Mouse (Mus musculus) stomach, embryonic 15.5 days (tissue): ENCODE results near the gene Cd200r1. TPM values are rescaled to one million over a fixed set of nuclear protein-coding genes. Genes with fewer than 3 reads are reported as not detected.

Experiments
- ATAC-seq: fragments of 200-750 bp; cut with Nextera tagmentation; 2 replicates; pipeline ENCODE4 v1.8.0; 2017; ENCODE audit warnings: low read depth, moderate number of reproducible peaks, moderate TSS enrichment; ENCODE audit not compliant: insufficient read depth, low FRiP score
- H3K27ac ChIP-seq: fragments of 300-500 bp; sonication (generic); 2 replicates; pipeline ENCODE4 v1.5.1; 2015; ENCODE audit warnings: mild to moderate bottlenecking, inconsistent platforms
- H3K27me3 ChIP-seq: fragments of 300-500 bp; sonication (generic); replicated peaks from 2 replicates; pipeline ENCODE4 v1.6.1; 2015; ENCODE audit warnings: inconsistent platforms
- H3K36me3 ChIP-seq: fragments of 300-500 bp; sonication (generic); 2 replicates; pipeline ENCODE4 v1.6.1; 2015; ENCODE audit warnings: inconsistent platforms
- H3K4me1 ChIP-seq: fragments of 300-500 bp; sonication (generic); 2 replicates; pipeline ENCODE4 v1.6.1; 2015; ENCODE audit warnings: inconsistent platforms
- H3K4me2 ChIP-seq: fragments of 300-500 bp; sonication (generic); 2 replicates; pipeline ENCODE4 v1.6.1; 2015; ENCODE audit warnings: mild to moderate bottlenecking, inconsistent platforms
- H3K4me3 ChIP-seq: fragments of 300-500 bp; sonication (generic); replicated peaks from 2 replicates; pipeline ENCODE4 v1.5.1; 2015; ENCODE audit warnings: inconsistent platforms
- H3K9ac ChIP-seq: fragments of 300-500 bp; sonication (generic); 2 replicates; pipeline ENCODE4 v1.6.1; 2015; ENCODE audit warnings: inconsistent platforms
- H3K9me3 ChIP-seq: fragments of 300-500 bp; sonication (generic); 2 replicates; pipeline ENCODE4 v1.6.1; 2016; ENCODE audit warnings: inconsistent platforms
- WGBS: fragments of 180-500 bp; shearing (Covaris S2); methylation state at CpG from one replicate; pipeline ENCODE4 v1.1.7; 2015; 5-methylcytosine and 5-hydroxymethylcytosine counted together
- polyA plus RNA-seq: library from polyadenylated mRNA; unstranded; fragments of >200 nt; fragmentation: Nextera tagmentation; extraction: Ambion mirVana; gene quantifications from 2 replicates; pipeline ENCODE4 v1.2.1, GENCODE M21; 2015

Gene Cd200r1
- 1.3 and 1.7 TPM in 2 replicates for polyA plus RNA-seq

DNA sequence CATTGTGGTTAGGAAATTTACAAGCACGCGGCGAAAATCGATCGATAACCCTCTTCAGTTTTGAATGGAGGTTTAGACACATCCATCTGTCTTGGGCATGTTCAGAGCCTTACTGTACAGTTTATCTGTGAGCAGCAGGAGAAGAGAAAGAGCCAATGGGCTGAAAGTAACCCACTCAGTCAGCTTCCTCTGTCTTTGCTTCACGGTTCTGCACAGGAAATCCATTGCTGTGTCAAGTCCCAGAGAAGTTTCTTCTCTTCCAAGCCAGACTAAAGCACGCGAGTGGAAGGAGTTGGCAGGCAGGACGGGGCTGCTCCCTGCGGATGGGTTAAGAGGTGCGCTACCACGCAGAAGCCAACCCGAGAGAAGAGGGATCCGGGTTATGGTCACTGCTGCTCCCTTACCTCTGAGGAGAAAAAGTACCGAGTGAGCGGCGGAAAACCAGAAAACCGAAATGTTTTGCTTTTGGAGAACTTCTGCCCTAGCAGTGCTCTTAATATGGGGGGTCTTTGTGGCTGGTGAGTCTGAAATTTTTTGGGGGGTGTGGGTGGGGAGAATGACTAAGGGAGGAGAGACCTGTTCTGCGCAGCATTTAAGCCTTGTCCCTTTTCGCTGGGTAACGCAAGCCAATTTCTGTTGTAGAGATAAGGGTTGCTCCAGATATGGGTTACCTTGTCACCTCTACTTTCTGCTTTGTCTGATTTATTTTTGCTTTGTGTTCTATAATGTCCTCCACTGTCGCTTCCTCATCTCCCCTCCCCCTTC is at the start of gene Cd200r1:
Gene Cd200r1, plus strand, starts transcription at position 182 of the 765 bp plus-strand sequence.
- WGBS: 69% methylated on average over 22 of the region's 22 CpGs
- peak within 1 kb of the TSS; percentile 5; the same call in 1 of the 2 replicates for H3K4me3 ChIP-seq

GRCm38 (mm10) chr16:44716305-44717140 is 49.0 kb upstream of the Cd200r1 start:
- no peak overlapping the region for H3K4me3 ChIP-seq
- H3K9ac ChIP-seq: no peak overlapping the region
- H3K27ac ChIP-seq: peak overlapping the region; percentile 6; the same call in 1 of the 2 replicates
- peak; percentile 56; the same call in 1 of the 2 replicates for ATAC-seq
- no peaks in the 10 kb centered on the region for H3K27me3 ChIP-seq
- H3K36me3 ChIP-seq: no peaks in the 10 kb centered on the region
- 35% methylated on average over 10 of the region's 10 CpGs for WGBS
- no peaks in the 10 kb centered on the region for H3K9me3 ChIP-seq
- no peaks in the 10 kb centered on the region for H3K4me1 ChIP-seq
- no peak overlapping the region for H3K4me2 ChIP-seq

More for the DNA sequence above, at the start of gene Cd200r1:
- no peak for ATAC-seq
- no peaks in the 10 kb centered on the region for H3K27me3 ChIP-seq
- no peak within 1 kb of the TSS for H3K4me2 ChIP-seq
- H3K36me3 ChIP-seq: no peaks in the 10 kb centered on the region
- no peaks in the 10 kb centered on the region for H3K9me3 ChIP-seq
- no peak within 1 kb of the TSS for H3K27ac ChIP-seq
- no peak within 1 kb of the TSS for H3K9ac ChIP-seq
- H3K4me1 ChIP-seq: no peaks in the 10 kb centered on the region

DNA sequence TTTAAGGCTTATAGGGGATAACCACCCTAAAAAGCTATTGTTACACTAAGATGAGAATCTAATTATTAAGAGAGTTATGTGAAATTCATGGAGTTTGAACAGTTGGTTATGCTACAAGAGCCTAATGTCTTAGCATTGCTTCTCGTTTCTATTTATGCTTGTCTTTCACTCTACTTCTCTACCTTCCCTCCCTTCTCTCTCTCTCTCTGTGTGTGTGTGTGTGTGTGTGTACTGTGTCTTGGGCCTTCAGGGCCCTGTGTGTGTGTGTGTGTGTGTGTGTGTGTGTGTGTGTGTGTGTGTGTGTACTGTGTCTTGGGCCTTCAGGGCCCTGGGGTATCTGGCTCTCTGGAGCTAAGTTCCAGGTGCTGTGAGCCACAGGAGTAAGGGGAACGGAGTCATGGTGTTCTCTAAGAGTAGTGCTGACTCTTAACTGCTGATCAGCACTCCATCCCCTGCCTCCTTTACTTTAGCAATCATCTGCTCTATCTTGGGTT is 48.3 kb upstream of the Cd200r1 start:
- Histone ChIP-seq H3K36me3 (no peaks in the 10 kb centered on the region), H3K9me3 (no peaks in the 10 kb centered on the region), H3K4me2 (no peak overlapping the region), H3K4me3 (no peak overlapping the region), H3K4me1 (no peaks in the 10 kb centered on the region), H3K27ac (no peak overlapping the region), H3K9ac (no peak overlapping the region), H3K27me3 (no peaks in the 10 kb centered on the region)
- 69% methylated on average over 2 of the region's 2 CpGs for WGBS
- ATAC-seq: no peak

GRCm38 (mm10) chr16:44717838-44718237 is 47.7 kb upstream of the Cd200r1 start:
- Histone ChIP-seq H3K9ac (no peak overlapping the region), H3K9me3 (no peaks in the 10 kb centered on the region), H3K36me3 (no peaks in the 10 kb centered on the region), H3K4me3 (no peak overlapping the region), H3K4me2 (no peak overlapping the region), H3K4me1 (no peaks in the 10 kb centered on the region), H3K27ac (no peak overlapping the region), H3K27me3 (no peaks in the 10 kb centered on the region)
- 71% methylated on average over 2 of the region's 2 CpGs for WGBS
- no peak for ATAC-seq

DNA sequence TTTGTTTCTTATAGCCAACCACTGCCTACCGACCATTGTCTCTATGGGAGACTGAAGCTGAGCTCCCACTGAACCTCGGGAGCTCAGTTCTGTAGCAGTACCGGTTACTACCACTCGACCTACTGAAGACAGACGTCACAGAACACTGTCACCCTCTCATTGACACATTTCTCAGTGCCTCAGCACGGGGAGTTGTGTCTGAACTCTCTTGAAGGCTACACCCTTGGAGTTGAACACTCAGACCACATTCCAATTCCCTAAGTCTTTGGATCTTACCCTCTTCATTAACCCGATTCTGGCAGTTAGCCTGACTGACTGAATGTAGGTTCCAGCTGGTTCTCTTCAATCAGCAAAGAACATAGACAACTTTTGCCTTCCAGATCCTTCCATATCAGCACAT is 46.2 kb upstream of the Cd200r1 start:
- ATAC-seq: no peak
- 66% methylated on average over 7 of the region's 7 CpGs for whole genome bisulfite sequencing

GRCm38 (mm10) chr16:44720518-44720917 is 45.0 kb upstream of the Cd200r1 start:
- Histone ChIP-seq H3K36me3 (no peaks in the 10 kb centered on the region), H3K4me1 (no peaks in the 10 kb centered on the region), H3K9ac (no peak overlapping the region), H3K4me3 (no peak overlapping the region), H3K27ac (no peak overlapping the region), H3K9me3 (no peaks in the 10 kb centered on the region), H3K27me3 (no peaks in the 10 kb centered on the region), H3K4me2 (no peak overlapping the region)
- no peak for ATAC-seq
- 80% methylated on average over 3 of the region's 3 CpGs for WGBS

More for the DNA sequence above, 46.2 kb upstream of the Cd200r1 start:
- H3K4me3 ChIP-seq: no peak overlapping the region
- no peaks in the 10 kb centered on the region for H3K27me3 ChIP-seq
- no peaks in the 10 kb centered on the region for H3K9me3 ChIP-seq
- no peak overlapping the region for H3K9ac ChIP-seq
- no peak overlapping the region for H3K27ac ChIP-seq
- no peak overlapping the region for H3K4me2 ChIP-seq
- H3K36me3 ChIP-seq: no peaks in the 10 kb centered on the region
- H3K4me1 ChIP-seq: no peaks in the 10 kb centered on the region

GRCm38 (mm10) chr16:44722666-44723065 is 42.9 kb upstream of the Cd200r1 start:
- H3K4me3 ChIP-seq: no peak overlapping the region
- H3K4me2 ChIP-seq: no peak overlapping the region
- no peaks in the 10 kb centered on the region for H3K9me3 ChIP-seq
- no peak for ATAC-seq
- H3K27me3 ChIP-seq: no peaks in the 10 kb centered on the region
- no peak overlapping the region for H3K9ac ChIP-seq
- H3K36me3 ChIP-seq: no peaks in the 10 kb centered on the region
- WGBS: 72% methylated on average over 2 of the region's 2 CpGs
- 0 out of 2 replicates have a peak overlapping the region, but pooled peaks have one; percentile 46 for H3K27ac ChIP-seq
- H3K4me1 ChIP-seq: 0 out of 2 replicates have a peak, but pooled peaks cover 5% of the 10 kb centered on the region

- 1% methylated on average over 59 of the region's 64 CpGs for WGBS
- H3K27me3 ChIP-seq: no peaks in the 10 kb centered on the region
- no peaks in the 10 kb centered on the region for H3K9me3 ChIP-seq
- peak within 1 kb of the TSS; percentile 94 for H3K9ac ChIP-seq
- peak within 1 kb of the TSS; percentile 96 for H3K27ac ChIP-seq
- ATAC-seq: peak; percentile 97
- H3K36me3 ChIP-seq: no peaks in the 10 kb centered on the region; the same call in 1 of the 2 replicates
- H3K4me3 ChIP-seq: peak within 1 kb of the TSS; percentile 96
- H3K4me1 ChIP-seq: 0 out of 2 replicates have a peak, but pooled peaks cover 5% of the 10 kb centered on the region
- H3K4me2 ChIP-seq: peak within 1 kb of the TSS; percentile 74
These were observed 41.3 kb upstream of the Cd200r1 start, which contains the start of gene Nepro for GRCm38 (mm10) chr16:44724083-44724787. Gene Nepro, plus strand, starts transcription at chr16:44724301.

DNA sequence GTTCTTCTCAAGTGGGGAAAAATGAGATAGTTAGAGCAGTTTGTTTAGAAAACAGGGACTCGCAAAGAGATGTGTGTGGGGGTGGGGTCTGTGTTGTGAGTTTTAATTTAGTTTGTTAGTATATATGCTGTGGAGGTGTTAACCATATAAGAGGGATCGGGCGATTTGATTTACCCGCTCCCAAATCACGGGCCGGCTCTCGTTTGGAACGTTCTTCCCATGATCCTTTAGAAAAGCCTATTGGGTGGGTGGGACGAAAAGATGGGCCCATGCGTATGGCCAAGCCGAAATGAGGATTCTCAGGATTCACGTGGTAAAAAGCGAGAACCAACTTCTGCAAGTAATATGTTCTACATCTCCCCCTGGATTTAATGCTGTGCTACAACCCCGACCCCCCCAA is 40.7 kb upstream of the Cd200r1 start:
- Histone ChIP-seq H3K36me3 (peaks cover 5% of the 10 kb centered on the region; the same call in 1 of the 2 replicates), H3K9ac (peak overlapping the region; percentile 94), H3K4me2 (peak overlapping the region; percentile 74), H3K4me1 (0 out of 2 replicates have a peak, but pooled peaks cover 5% of the 10 kb centered on the region), H3K27ac (peak overlapping the region; percentile 96), H3K4me3 (peak overlapping the region; percentile 96), H3K9me3 (no peaks in the 10 kb centered on the region), H3K27me3 (no peaks in the 10 kb centered on the region)
- 2% methylated on average over 14 of the region's 14 CpGs for WGBS
- 0 out of 2 replicates have a peak, but pooled peaks have one; percentile 8 for ATAC-seq

DNA sequence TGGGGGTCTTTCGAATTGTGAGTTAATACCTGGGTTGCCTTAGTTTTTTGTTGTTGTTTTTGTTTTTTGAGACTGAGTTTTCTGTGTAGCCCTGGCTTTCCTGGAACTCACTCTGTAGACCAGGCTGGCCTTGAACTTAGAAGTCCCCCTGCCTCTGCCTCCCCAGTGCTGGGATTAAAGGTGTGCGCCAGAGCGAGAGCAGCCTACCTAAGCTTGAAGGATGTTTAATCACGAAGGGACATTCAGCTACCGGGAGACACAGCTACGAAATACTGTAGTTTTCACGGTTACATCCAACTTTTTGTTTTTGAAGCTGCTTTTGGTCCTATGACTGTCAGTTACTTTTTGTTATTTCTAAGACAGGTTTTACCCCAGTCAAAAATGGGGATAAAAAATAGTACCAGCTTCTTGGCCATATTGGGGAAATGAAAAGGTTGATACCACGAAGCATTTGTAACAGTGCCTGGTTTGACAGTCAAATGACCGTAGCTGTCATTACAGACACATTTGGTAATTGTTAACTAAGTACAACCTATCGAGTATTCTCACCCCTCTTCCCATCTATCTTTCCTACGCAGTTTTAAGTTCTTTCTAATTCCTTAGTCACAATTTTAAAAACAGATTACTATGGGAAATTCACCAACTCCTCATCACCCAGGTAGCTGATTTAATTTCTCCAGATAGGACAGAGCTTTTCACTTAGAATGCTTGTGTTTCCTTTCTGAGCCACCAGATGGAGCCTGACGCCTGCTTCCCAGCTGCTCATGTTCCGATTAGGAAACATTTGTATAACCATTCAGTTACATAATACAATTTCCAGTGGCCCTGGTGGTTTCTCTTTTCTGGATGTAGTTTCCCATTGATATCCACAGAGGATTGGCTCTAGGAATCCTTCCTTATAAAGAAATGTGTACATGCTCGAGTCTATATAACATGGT is 40.0 kb upstream of the Cd200r1 start:
- Histone ChIP-seq H3K9ac (peak overlapping the region; percentile 94; the same call in 1 of the 2 replicates), H3K9me3 (no peaks in the 10 kb centered on the region), H3K27me3 (no peaks in the 10 kb centered on the region), H3K27ac (peak overlapping the region; percentile 96), H3K4me2 (peak overlapping the region; percentile 74), H3K36me3 (peaks cover 5% of the 10 kb centered on the region; the same call in 1 of the 2 replicates), H3K4me3 (peak overlapping the region; percentile 96), H3K4me1 (0 out of 2 replicates have a peak, but pooled peaks cover 5% of the 10 kb centered on the region)
- WGBS: 37% methylated on average over 14 of the region's 14 CpGs
- ATAC-seq: no peak
